Mouse (Mus musculus) midbrain, embryonic 11.5 days (tissue): ENCODE results near the gene BC030499. TPM values are rescaled to one million over a fixed set of nuclear protein-coding genes. Genes with fewer than 3 reads are reported as not detected.

ENCODE experiments used
- ATAC-seq: fragments of 200-750 bp; cut with Nextera tagmentation; 2 replicates; pipeline ENCODE4 v1.8.0; 2017; ENCODE audit warnings: moderate TSS enrichment, moderate library complexity; ENCODE audit not compliant: low FRiP score
- DNase-seq: peaks from one replicate; pipeline ENCODE4 v3.0.0; 2015; ENCODE audit warnings: low spot score; ENCODE audit errors: missing footprints
- H3K27ac ChIP-seq: fragments of 300-500 bp; sonication (generic); 2 replicates; pipeline ENCODE4 v1.5.1; 2014; ENCODE audit warnings: low read depth, low read length
- H3K27me3 ChIP-seq: fragments of 300-500 bp; sonication (generic); 2 replicates; pipeline ENCODE4 v1.6.1; 2014; ENCODE audit warnings: mild to moderate bottlenecking, low read length, moderate library complexity, mixed read lengths; ENCODE audit not compliant: control insufficient read depth, insufficient read depth
- H3K36me3 ChIP-seq: fragments of 300-500 bp; sonication (generic); 2 replicates; pipeline ENCODE4 v1.6.1; 2014; ENCODE audit warnings: mild to moderate bottlenecking, low read length, moderate library complexity, mixed read lengths; ENCODE audit not compliant: control insufficient read depth, insufficient read depth
- H3K4me1 ChIP-seq: fragments of 300-500 bp; sonication (generic); 2 replicates; pipeline ENCODE4 v1.6.1; 2014; ENCODE audit warnings: low read length; ENCODE audit not compliant: control insufficient read depth, insufficient read depth
- H3K4me2 ChIP-seq: fragments of 300-500 bp; sonication (generic); 2 replicates; pipeline ENCODE4 v1.6.1; 2014; ENCODE audit warnings: mild to moderate bottlenecking, moderate library complexity
- H3K4me3 ChIP-seq: fragments of 300-500 bp; sonication (generic); 2 replicates; pipeline ENCODE4 v1.5.1; 2014; ENCODE audit warnings: low read depth, low read length
- H3K9ac ChIP-seq: fragments of 300-500 bp; sonication (generic); 2 replicates; pipeline ENCODE4 v1.6.1; 2014; ENCODE audit warnings: low read length
- H3K9me3 ChIP-seq: fragments of 300-500 bp; sonication (generic); 2 replicates; pipeline ENCODE4 v1.6.1; 2016; ENCODE audit warnings: low read length; ENCODE audit not compliant: control insufficient read depth
- WGBS: fragments of 180-500 bp; shearing (Covaris S2); extraction: QIAGEN DNeasy Blood & Tissue Kit; methylation state at CpG from one replicate; pipeline ENCODE4 v1.1.7; 2014; 5-methylcytosine and 5-hydroxymethylcytosine counted together
- polyA plus RNA-seq: library from polyadenylated mRNA; unstranded; fragments of >200 nt; fragmentation: Nextera tagmentation; extraction: Ambion mirVana; gene quantifications from 2 replicates; pipeline ENCODE4 v1.2.1, GENCODE M21; 2014

Gene BC030499
- polyA plus RNA-seq, 1 experiment from 2014 or later, result 0.27 TPM

DNA sequence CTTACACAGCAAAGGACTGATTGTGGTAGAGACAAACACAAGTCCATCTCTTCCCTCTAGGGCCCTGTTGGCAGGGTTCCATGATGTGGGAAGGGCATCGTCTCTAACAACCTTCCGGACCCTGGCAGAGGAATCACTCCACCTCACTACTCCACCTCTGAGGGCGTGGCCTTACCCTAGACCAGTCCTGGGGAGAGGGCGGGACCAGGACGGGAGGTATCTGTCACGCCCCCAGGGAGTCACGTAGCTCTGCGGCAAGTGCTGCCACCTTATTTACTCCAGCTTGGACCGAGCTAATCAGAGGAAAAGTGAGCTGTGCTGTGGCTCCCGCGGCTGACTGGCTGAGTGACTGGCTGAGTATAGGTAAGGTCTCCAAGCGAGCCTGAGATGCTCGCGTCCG, 32.2 kb downstream of the BC030499 start, which contains the start of gene Aldoc:
TSS of gene Aldoc (plus strand) at position 109 of the 400 bp plus-strand sequence.
- H3K27ac ChIP-seq, result no peak within 1 kb of the TSS
- no peak within 1 kb of the TSS for H3K9ac ChIP-seq
- H3K4me2 ChIP-seq, result no peak within 1 kb of the TSS
- no peaks in the 10 kb centered on the region for H3K9me3 ChIP-seq
- DNase-seq (no peak), ATAC-seq (peak; percentile 48; the same call in 1 of the 2 replicates)
- H3K4me3 ChIP-seq, result no peak within 1 kb of the TSS
- WGBS, result 5% methylated on average over 15 of the region's 15 CpGs
- H3K27me3 ChIP-seq, result no peaks in the 10 kb centered on the region
- H3K4me1 ChIP-seq, result no peaks in the 10 kb centered on the region
- H3K36me3 ChIP-seq, result peaks cover 24% of the 10 kb centered on the region; the same call in 1 of the 2 replicates

GRCm38 (mm10) chr11:78324000-78324785, 33.6 kb downstream of the BC030499 start:
- no peak overlapping the region for H3K9ac ChIP-seq
- peaks cover 4% of the 10 kb centered on the region for H3K4me1 ChIP-seq
- WGBS, result 89% methylated on average over 15 of the region's 15 CpGs
- no peak for ATAC-seq
- H3K4me3 ChIP-seq, result no peak overlapping the region
- H3K27ac ChIP-seq, result no peak overlapping the region
- no peaks in the 10 kb centered on the region for H3K9me3 ChIP-seq
- H3K4me2 ChIP-seq, result no peak overlapping the region
- H3K36me3 ChIP-seq, result peaks cover 19% of the 10 kb centered on the region; the same call in 1 of the 2 replicates
- no peak for DNase-seq
- H3K27me3 ChIP-seq, result no peaks in the 10 kb centered on the region

GRCm38 (mm10) chr11:78324965-78325364, 34.3 kb downstream of the BC030499 start:
- H3K9me3 ChIP-seq, result no peaks in the 10 kb centered on the region
- DNase-seq, result no peak
- H3K36me3 ChIP-seq, result peaks cover 16% of the 10 kb centered on the region; the same call in 1 of the 2 replicates
- H3K27ac ChIP-seq, result no peak overlapping the region
- no peak overlapping the region for H3K4me2 ChIP-seq
- H3K4me1 ChIP-seq, result peaks cover 6% of the 10 kb centered on the region
- H3K9ac ChIP-seq, result no peak overlapping the region
- 94% methylated on average over 12 of the region's 12 CpGs for WGBS
- H3K4me3 ChIP-seq, result no peak overlapping the region
- ATAC-seq, result no peak
- H3K27me3 ChIP-seq, result no peaks in the 10 kb centered on the region

DNA sequence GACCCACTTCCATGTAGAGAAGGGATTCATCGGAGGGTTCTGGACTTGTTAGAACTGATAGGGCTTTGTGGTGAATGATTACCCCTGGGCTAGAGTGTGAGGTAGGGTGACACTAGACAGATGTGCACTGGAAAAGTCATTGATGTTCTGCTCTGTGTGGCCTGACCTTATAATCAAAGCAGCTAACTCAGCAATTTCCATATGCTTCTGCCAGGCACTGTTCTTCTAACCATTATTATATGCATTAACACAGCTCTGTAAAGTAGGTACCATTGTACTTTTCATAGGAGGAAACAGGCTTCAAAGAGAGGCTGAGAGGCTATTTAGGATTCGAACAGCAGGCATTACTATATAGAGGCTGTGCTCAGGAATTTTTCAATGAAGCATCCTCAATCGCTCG, 36.6 kb downstream of the BC030499 start:
- WGBS, result 94% methylated on average over 4 of the region's 4 CpGs
- no peak overlapping the region for H3K4me2 ChIP-seq
- DNase-seq (no peak), ATAC-seq (no peak)
- no peak overlapping the region for H3K27ac ChIP-seq
- no peaks in the 10 kb centered on the region for H3K9me3 ChIP-seq
- no peak overlapping the region for H3K4me3 ChIP-seq
- H3K27me3 ChIP-seq, result no peaks in the 10 kb centered on the region
- peaks cover 6% of the 10 kb centered on the region for H3K4me1 ChIP-seq
- no peaks in the 10 kb centered on the region; the same call in 1 of the 2 replicates for H3K36me3 ChIP-seq
- H3K9ac ChIP-seq, result no peak overlapping the region

DNA sequence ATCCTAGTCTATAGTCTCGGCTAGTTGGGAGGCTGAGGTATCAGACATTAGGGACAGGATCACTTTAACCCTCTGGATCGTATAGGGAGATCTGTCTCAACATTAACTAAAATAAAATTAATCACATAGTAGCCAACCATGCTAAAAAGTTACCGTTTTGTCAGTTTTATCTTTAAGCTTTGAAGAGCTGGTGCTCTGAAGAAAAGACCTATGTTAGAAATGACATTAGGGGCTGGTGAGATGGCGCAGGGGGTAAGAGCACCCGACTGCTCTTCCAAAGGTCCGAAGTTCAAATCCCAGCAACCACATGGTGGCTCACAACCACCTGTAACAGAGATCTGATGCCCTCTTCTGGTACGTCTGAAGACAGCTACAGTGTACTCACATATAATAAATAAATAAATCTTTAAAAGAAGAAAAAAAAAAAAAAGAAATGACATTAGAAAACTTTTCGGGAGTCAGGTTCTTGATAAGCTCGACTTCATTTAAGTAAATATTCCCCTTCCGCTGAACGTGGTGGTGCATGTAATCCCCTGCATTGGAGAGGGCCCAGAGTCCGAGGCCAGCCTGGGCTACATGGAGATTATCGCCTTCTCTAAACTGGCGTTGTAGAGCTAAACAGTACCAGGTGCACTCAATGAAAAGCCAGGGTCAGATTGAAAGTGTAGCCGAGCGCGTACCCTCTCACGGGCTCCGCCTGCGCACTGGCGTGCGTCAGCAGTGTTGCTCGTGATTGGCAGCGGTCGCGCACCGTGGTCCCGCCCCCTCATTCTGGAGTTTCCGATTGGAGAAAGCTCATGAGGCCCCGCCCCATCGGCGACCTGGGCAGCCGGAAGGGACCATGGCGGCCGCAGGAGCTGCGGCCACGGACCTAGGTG, 37.2 kb downstream of the BC030499 start, which contains the start of gene Pigs:
TSS of gene Pigs (plus strand) at position 782 of the 878 bp plus-strand sequence.
- H3K36me3 ChIP-seq, result no peaks in the 10 kb centered on the region
- WGBS, result 14% methylated on average over 37 of the region's 37 CpGs
- peaks cover 6% of the 10 kb centered on the region for H3K4me1 ChIP-seq
- peak; percentile 97 for ATAC-seq
- peak within 1 kb of the TSS; percentile 88 for H3K9ac ChIP-seq
- peak within 1 kb of the TSS; percentile 98 for H3K4me2 ChIP-seq
- peak; percentile 98 for DNase-seq
- H3K27me3 ChIP-seq, result no peaks in the 10 kb centered on the region
- H3K4me3 ChIP-seq, result peak within 1 kb of the TSS; percentile 91
- H3K27ac ChIP-seq, result no peak within 1 kb of the TSS
- H3K9me3 ChIP-seq, result no peaks in the 10 kb centered on the region

GRCm38 (mm10) chr11:78328512-78329056, 37.9 kb downstream of the BC030499 start:
- H3K36me3 ChIP-seq, result no peaks in the 10 kb centered on the region
- WGBS, result under 1% methylated on average over 41 of the region's 41 CpGs
- H3K27ac ChIP-seq, result no peak overlapping the region
- peak; percentile 92 for DNase-seq
- H3K4me1 ChIP-seq, result peaks cover 6% of the 10 kb centered on the region
- peak overlapping the region; percentile 88 for H3K9ac ChIP-seq
- H3K4me3 ChIP-seq, result peak overlapping the region; percentile 91
- ATAC-seq, result peak; percentile 65; the same call in 1 of the 2 replicates
- H3K27me3 ChIP-seq, result no peaks in the 10 kb centered on the region
- peak overlapping the region; percentile 98 for H3K4me2 ChIP-seq
- H3K9me3 ChIP-seq, result no peaks in the 10 kb centered on the region

DNA sequence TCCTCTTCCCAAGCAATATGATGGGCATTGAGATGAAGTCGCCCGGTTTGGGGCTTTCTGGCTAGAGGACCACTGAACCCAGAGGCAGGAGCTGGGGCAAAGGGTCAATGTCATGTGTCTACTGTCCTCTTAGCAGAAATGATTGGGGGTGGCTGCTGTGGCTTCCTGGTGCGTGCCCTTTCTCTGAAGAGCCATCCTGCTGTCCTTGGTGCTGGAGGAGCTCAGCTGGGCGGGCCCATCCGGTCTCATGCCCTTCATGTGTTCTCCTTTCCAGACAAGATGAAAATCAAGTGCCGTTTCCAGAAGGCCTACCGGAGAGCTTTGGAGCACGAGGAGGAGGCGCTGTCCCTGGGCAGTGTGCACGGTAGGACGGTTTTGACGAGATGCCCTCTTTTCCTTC, 42.0 kb downstream of the BC030499 start:
- Histone ChIP-seq H3K36me3 (peaks cover 2% of the 10 kb centered on the region; the same call in 1 of the 2 replicates), H3K27me3 (no peaks in the 10 kb centered on the region), H3K4me1 (peaks cover 6% of the 10 kb centered on the region), H3K4me2 (no peak overlapping the region), H3K27ac (no peak overlapping the region), H3K9me3 (no peaks in the 10 kb centered on the region), H3K4me3 (no peak overlapping the region), H3K9ac (no peak overlapping the region)
- DNase-seq, result no peak
- no peak for ATAC-seq
- WGBS, result 95% methylated on average over 12 of the region's 12 CpGs

GRCm38 (mm10) chr11:78333992-78334391, 43.4 kb downstream of the BC030499 start:
- Histone ChIP-seq H3K27me3 (no peaks in the 10 kb centered on the region), H3K27ac (no peak overlapping the region), H3K4me2 (no peak overlapping the region), H3K9ac (no peak overlapping the region), H3K9me3 (no peaks in the 10 kb centered on the region), H3K4me3 (no peak overlapping the region), H3K4me1 (peaks cover 4% of the 10 kb centered on the region), H3K36me3 (peaks cover 2% of the 10 kb centered on the region; the same call in 1 of the 2 replicates)
- no peak for DNase-seq
- WGBS, result 93% methylated on average over 5 of the region's 5 CpGs
- ATAC-seq, result no peak
